32 mouse cellular contexts compared by ENCODE assay signal in the genomic region with DNA sequence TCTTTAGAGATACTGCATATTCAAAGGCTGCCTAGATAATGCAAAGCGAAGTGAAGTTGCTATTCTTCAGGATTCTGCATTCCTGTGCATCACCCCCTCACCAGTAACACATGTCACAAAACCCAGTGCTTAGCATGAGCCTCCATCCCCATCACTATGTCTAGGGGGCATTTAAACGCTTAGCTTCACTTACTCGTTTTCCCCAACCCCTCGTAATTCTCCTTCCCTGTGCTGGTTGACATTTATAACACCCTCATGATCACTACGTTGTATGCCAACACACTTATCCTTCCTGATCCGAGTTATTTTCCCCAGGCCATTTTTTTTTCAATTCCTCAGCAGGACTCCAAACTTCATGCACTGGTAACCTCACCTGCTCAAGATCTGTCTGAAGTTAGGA.
"Had no signal": no experiment of that assay in that cellular context is flagged by ENCODE, and none has a peak within 500 bp of the region (broad histone marks: within the 10 kb centered on the region; RNA-seq: fewer than 3 reads in every experiment).

No protein-coding gene starts in this region.

- H3K36me3 ChIP-seq: limb, embryonic 10.5 days; limb, embryonic 12.5 days; limb, embryonic 13.5 days; limb, embryonic 15.5 days; liver, embryonic 12.5 days; liver, embryonic 13.5 days; liver, embryonic 15.5 days; lung, embryonic 15.5 days; midbrain, embryonic 10.5 days; midbrain, embryonic 12.5 days; midbrain, embryonic 13.5 days; midbrain, embryonic 15.5 days had no signal

- H3K4me1 ChIP-seq: limb, embryonic 13.5 days; limb, embryonic 15.5 days; liver, embryonic 12.5 days; liver, embryonic 13.5 days; liver, embryonic 15.5 days; lung, embryonic 15.5 days; megakaryocyte, embryonic 14.5 days; midbrain, embryonic 10.5 days; midbrain, embryonic 12.5 days; midbrain, embryonic 13.5 days; midbrain, embryonic 15.5 days had no signal

- H3K9ac ChIP-seq: limb, embryonic 12.5 days; limb, embryonic 13.5 days; limb, embryonic 15.5 days; liver, embryonic 12.5 days; liver, embryonic 13.5 days; liver, embryonic 14.5 days; liver, embryonic 15.5 days; liver, postnatal 0 days; lung, embryonic 14.5 days; lung, embryonic 15.5 days; midbrain, embryonic 12.5 days; midbrain, embryonic 13.5 days; midbrain, embryonic 15.5 days had no signal

- DNase-seq: left cerebral cortex, postnatal 4 days; liver; liver, embryonic 13.5 days; liver, postnatal 0 days; lung, adult 18-20 months; lung, adult 2 months; lung, embryonic 14.5 days; lung, postnatal 10 days; lung, postnatal 14 days; lung, postnatal 36 days; lung, postnatal 4 days; midbrain, embryonic 14.5 days had no signal

- ATAC-seq: liver, embryonic 12.5 days; liver, postnatal 0 days; lung, postnatal 0 days; midbrain, embryonic 13.5 days; midbrain, embryonic 15.5 days; midbrain, embryonic 16.5 days had no signal

- H3K9me3 ChIP-seq: limb, embryonic 10.5 days; limb, embryonic 12.5 days; limb, embryonic 13.5 days; limb, embryonic 15.5 days; liver, embryonic 12.5 days; liver, embryonic 13.5 days; liver, embryonic 15.5 days; lung, embryonic 15.5 days; megakaryocyte, embryonic 14.5 days; midbrain, embryonic 10.5 days; midbrain, embryonic 12.5 days; midbrain, embryonic 13.5 days; midbrain, embryonic 15.5 days had no signal

- H3K27me3 ChIP-seq: limb, embryonic 12.5 days; limb, embryonic 13.5 days; limb, embryonic 15.5 days; liver, embryonic 12.5 days; liver, embryonic 13.5 days; liver, embryonic 15.5 days; lung, embryonic 15.5 days; megakaryocyte, embryonic 14.5 days; midbrain, embryonic 12.5 days; midbrain, embryonic 13.5 days; midbrain, embryonic 15.5 days had no signal

- H3K4me3 ChIP-seq: left cerebral cortex, adult 2 months; limb, embryonic 10.5 days; limb, embryonic 12.5 days; limb, embryonic 13.5 days; limb, embryonic 15.5 days; liver, embryonic 12.5 days; liver, embryonic 13.5 days; liver, embryonic 15.5 days; lung, embryonic 15.5 days; megakaryocyte, embryonic 14.5 days; midbrain, embryonic 10.5 days; midbrain, embryonic 12.5 days; midbrain, embryonic 13.5 days; midbrain, embryonic 15.5 days; myocyte had no signal

- H3K4me2 ChIP-seq: limb, embryonic 12.5 days; limb, embryonic 13.5 days; limb, embryonic 15.5 days; liver, embryonic 11.5 days; liver, embryonic 12.5 days; liver, embryonic 13.5 days; liver, embryonic 15.5 days; lung, embryonic 14.5 days; lung, embryonic 15.5 days; midbrain, embryonic 11.5 days; midbrain, embryonic 12.5 days; midbrain, embryonic 13.5 days; midbrain, embryonic 15.5 days had no signal

- H3K27ac ChIP-seq: left cerebral cortex, adult 2 months; limb, embryonic 10.5 days; limb, embryonic 12.5 days; limb, embryonic 13.5 days; limb, embryonic 15.5 days; liver, embryonic 12.5 days; liver, embryonic 13.5 days; liver, embryonic 14.5 days; liver, embryonic 15.5 days; lung, embryonic 15.5 days; macrophage; midbrain, embryonic 10.5 days; midbrain, embryonic 12.5 days; midbrain, embryonic 13.5 days; midbrain, embryonic 15.5 days had no signal
